Mouse (Mus musculus) liver, adult 2 months (tissue): ENCODE data around the gene Pde2a. TPM values are rescaled to one million over a fixed set of nuclear protein-coding genes. Genes with fewer than 3 reads are reported as not detected.
"Not testable (repeated sequence)": the region's sequence is repeated elsewhere in the genome, so short reads cannot be mapped to it uniquely, and the experiment has no call there.

Source experiments
- DNase-seq: peaks from one replicate; pipeline ENCODE4 v3.0.0-alpha.2; 2011; ENCODE audit warnings: low read depth, low spot score; ENCODE audit errors: extremely low read depth
- H3K27ac ChIP-seq: fragments of 200-500 bp; replicated peaks from 2 replicates; pipeline ENCODE4 v1.5.1; 2012; ENCODE audit warnings: low read depth, mild to moderate bottlenecking, control low read depth, inconsistent platforms, low read length; ENCODE audit not compliant: insufficient read depth
- H3K27me3 ChIP-seq: fragments of 200-500 bp; 2 replicates; pipeline ENCODE4 v1.6.1; 2012; ENCODE audit warnings: mild to moderate bottlenecking, moderate library complexity, low read length, inconsistent platforms; ENCODE audit not compliant: control insufficient read depth, insufficient read depth
- H3K36me3 ChIP-seq: fragments of 200-500 bp; 2 replicates; pipeline ENCODE4 v1.6.1; 2012; ENCODE audit warnings: low read length, inconsistent platforms; ENCODE audit not compliant: control insufficient read depth, insufficient read depth
- H3K4me1 ChIP-seq: fragments of 200-500 bp; 2 replicates; pipeline ENCODE4 v1.6.1; 2011; ENCODE audit warnings: low read length; ENCODE audit not compliant: control insufficient read depth, insufficient read depth
- H3K4me3 ChIP-seq: fragments of 200-500 bp; 2 replicates; pipeline ENCODE4 v1.5.1; 2011; ENCODE audit warnings: low read depth, mild to moderate bottlenecking, control low read depth, low read length, moderate library complexity; ENCODE audit not compliant: insufficient read depth
- H3K79me2 ChIP-seq: fragments of 200-500 bp; 2 replicates; pipeline ENCODE4 v1.6.1; 2012; ENCODE audit warnings: inconsistent platforms, mild to moderate bottlenecking, low read length, moderate library complexity; ENCODE audit not compliant: control insufficient read depth, insufficient read depth
- H3K9ac ChIP-seq: fragments of 200-500 bp; 2 replicates; pipeline ENCODE4 v1.6.1; 2012; ENCODE audit warnings: low read depth, mild to moderate bottlenecking, control low read depth, inconsistent platforms, low read length
- CTCF ChIP-seq: fragments of 200-500 bp; IDR thresholded peaks from 2 replicates; pipeline ENCODE4 v1.5.1; 2011; ENCODE audit warnings: low read depth, low read length, control low read depth
- POLR2A ChIP-seq: fragments of 200-500 bp; IDR thresholded peaks from 2 replicates; pipeline ENCODE4 v1.6.1; 2011; ENCODE audit warnings: low read length, control low read depth; ENCODE audit not compliant: insufficient read depth; ENCODE audit errors: extremely low read depth
- WGBS: fragments of 180-500 bp; shearing (Covaris S2); methylation state at CpG from one replicate; pipeline ENCODE4 v1.1.7; 2018; 5-methylcytosine and 5-hydroxymethylcytosine counted together
- polyA plus RNA-seq: library from polyadenylated mRNA; depleted of rRNA; stranded (reverse); fragments of >200 nt; gene quantifications from 2 replicates; pipeline ENCODE4 v1.2.3, GENCODE M21; 2012; rRNA removed
- total RNA-seq: library from RNA; depleted of rRNA; stranded (reverse); fragments of >200 nt; gene quantifications from 2 replicates; pipeline ENCODE4 v1.2.3, GENCODE M21; 2014; rRNA removed

Gene Pde2a
- total and polyA plus RNA-seq, 2 experiments: 7.7 to 11.4 TPM

DNA sequence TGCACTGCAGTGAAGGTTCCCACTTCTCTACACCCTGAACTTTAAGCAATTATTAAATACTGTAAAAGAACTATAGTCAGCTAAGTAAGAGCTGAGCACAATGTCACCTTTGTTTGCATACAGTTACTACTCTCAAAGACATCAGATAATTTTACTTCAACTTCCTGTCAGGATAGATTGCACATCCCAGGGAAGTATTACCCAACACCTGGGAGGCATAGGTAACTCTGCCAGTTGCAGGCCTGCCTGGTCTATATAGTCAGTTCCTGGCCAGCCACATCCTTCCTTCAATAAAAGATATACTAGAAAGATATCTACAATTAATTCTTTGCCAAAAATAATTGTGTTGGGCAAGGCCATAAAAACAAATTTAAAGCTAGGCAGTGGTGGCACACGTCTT lies 135.9 kb downstream of the Pde2a start:
- no peaks in the 10 kb centered on the region for H3K4me1 ChIP-seq
- H3K27me3 ChIP-seq: no peaks in the 10 kb centered on the region
- no peak overlapping the region for H3K9ac ChIP-seq
- no peak overlapping the region for H3K4me3 ChIP-seq
- H3K79me2 ChIP-seq: no peaks in the 10 kb centered on the region
- 64% methylated on average over 1 of the region's 1 CpGs for WGBS
- no peak for DNase-seq
- no peaks in the 10 kb centered on the region for H3K36me3 ChIP-seq
- TF ChIP-seq POLR2A: no peak
- TF ChIP-seq CTCF: no peak
- H3K27ac ChIP-seq: no peak overlapping the region

GRCm38 (mm10) chr7:101559393-101559792 lies 137.9 kb downstream of the Pde2a start:
- H3K4me3 ChIP-seq, H3K27ac ChIP-seq, H3K79me2 ChIP-seq, H3K4me1 ChIP-seq, DNase-seq, H3K9ac ChIP-seq, H3K36me3 ChIP-seq, H3K27me3 ChIP-seq: not testable (repeated sequence)
- WGBS: 88% methylated on average over 5 of the region's 5 CpGs

Other genes with a start within 250 kb of the Pde2a start
- gene Atg16l2, start 119.4 kb upstream of the Pde2a start, total RNA-seq: 8.7 and 9.1 TPM in 2 replicates
- 8.2 and 13.8 TPM in 2 replicates for gene Atg16l2, start 119.4 kb upstream of the Pde2a start, polyA plus RNA-seq
- gene Stard10, start 104.6 kb upstream of the Pde2a start, total RNA-seq: 779 and 846 TPM in 2 replicates
- gene Stard10, start 104.6 kb upstream of the Pde2a start, polyA plus RNA-seq: 1,131 and 1,407 TPM in 2 replicates
- 43.8 and 51.0 TPM in 2 replicates for gene Arap1, start 73.6 kb upstream of the Pde2a start, total RNA-seq
- gene Arap1, start 73.6 kb upstream of the Pde2a start, polyA plus RNA-seq: 88.2 and 89.2 TPM in 2 replicates
- not detected in 2 replicates for gene Gm45837, start 10.8 kb upstream of the Pde2a start, total RNA-seq
- gene Gm45837, start 10.8 kb upstream of the Pde2a start, polyA plus RNA-seq: not detected in 2 replicates
- 0.94 and 1.2 TPM in 2 replicates for gene Art2b, start 163.9 kb downstream of the Pde2a start, total RNA-seq
- gene Art2b, start 163.9 kb downstream of the Pde2a start, polyA plus RNA-seq: 0.56 and 0.75 TPM in 2 replicates
- 36.4 and 45.2 TPM in 2 replicates for gene Clpb, start 241.9 kb downstream of the Pde2a start, total RNA-seq
- 43.2 and 56.2 TPM in 2 replicates for gene Clpb, start 241.9 kb downstream of the Pde2a start, polyA plus RNA-seq